Mouse (Mus musculus) midbrain, postnatal 0 days (tissue): Measurements from ENCODE around the gene Tbc1d30. TPM values are rescaled to one million over a fixed set of nuclear protein-coding genes. Genes with fewer than 3 reads are reported as not detected.

Experiments used
- ATAC-seq: fragments of 200-750 bp; cut with Nextera tagmentation; 2 replicates; pipeline ENCODE4 v1.8.0; 2017; ENCODE audit warnings: moderate number of reproducible peaks, mild to moderate bottlenecking, moderate TSS enrichment, moderate library complexity; ENCODE audit not compliant: low FRiP score
- DNase-seq: peaks from one replicate; pipeline ENCODE4 v3.0.0-alpha.2; 2015; ENCODE audit warnings: low spot score
- H3K27ac ChIP-seq: fragments of 300-500 bp; sonication (generic); 2 replicates; pipeline ENCODE4 v1.5.1; 2014; ENCODE audit warnings: low read depth, mild to moderate bottlenecking, low read length, mixed read lengths
- H3K27me3 ChIP-seq: fragments of 300-500 bp; sonication (generic); 2 replicates; pipeline ENCODE4 v1.6.1; 2014; ENCODE audit warnings: low read length, control low read depth, mixed read lengths; ENCODE audit not compliant: insufficient read depth
- H3K36me3 ChIP-seq: fragments of 300-500 bp; sonication (generic); 2 replicates; pipeline ENCODE4 v1.6.1; 2014; ENCODE audit warnings: low read length, control low read depth, mixed read lengths; ENCODE audit not compliant: insufficient read depth
- H3K4me1 ChIP-seq: fragments of 300-500 bp; sonication (generic); 2 replicates; pipeline ENCODE4 v1.6.1; 2014; ENCODE audit warnings: mild to moderate bottlenecking, control low read depth, antibody characterized with exemption, low read length, mixed read lengths; ENCODE audit not compliant: insufficient read depth
- H3K4me2 ChIP-seq: fragments of 300-500 bp; sonication (generic); 2 replicates; pipeline ENCODE4 v1.6.1; 2014; ENCODE audit warnings: low read depth, mild to moderate bottlenecking, low read length, mixed read lengths; ENCODE audit not compliant: poor library complexity, severe bottlenecking
- H3K4me3 ChIP-seq: fragments of 300-500 bp; sonication (generic); 2 replicates; pipeline ENCODE4 v1.5.1; 2014; ENCODE audit warnings: low read depth, mild to moderate bottlenecking, low read length, moderate library complexity
- H3K9ac ChIP-seq: fragments of 300-500 bp; sonication (generic); replicated peaks from 2 replicates; pipeline ENCODE4 v1.6.1; 2014; ENCODE audit warnings: mild to moderate bottlenecking, low read length, moderate library complexity, mixed read lengths; ENCODE audit not compliant: poor library complexity, severe bottlenecking
- H3K9me3 ChIP-seq: fragments of 300-500 bp; sonication (generic); 2 replicates; pipeline ENCODE4 v1.6.1; 2016; ENCODE audit warnings: low read length, control low read depth
- CTCF ChIP-seq: IDR thresholded peaks from 2 replicates; pipeline ENCODE4 v1.5.1; 2016; ENCODE audit warnings: antibody characterized with exemption, mild to moderate bottlenecking
- WGBS: fragments of 180-500 bp; shearing (Covaris S2); extraction: QIAGEN DNeasy Blood & Tissue Kit; methylation state at CpG from one replicate; pipeline ENCODE4 v1.1.7; 2014; 5-methylcytosine and 5-hydroxymethylcytosine counted together
- polyA plus RNA-seq: library from polyadenylated mRNA; unstranded; fragments of >200 nt; fragmentation: Nextera tagmentation; extraction: Ambion mirVana; gene quantifications from 2 replicates; pipeline ENCODE4 v1.2.1, GENCODE M21; 2015
- total RNA-seq: library from RNA; depleted of rRNA; stranded (reverse); fragments of >200 nt; gene quantifications from 2 replicates; pipeline ENCODE4 v1.2.3, GENCODE M21; 2014

The Tbc1d30 gene
- total and polyA plus RNA-seq, 2 experiments from 2014 or later: 8.3 to 49.1 TPM

GRCm38 (mm10) chr10:121390602-121391001 is 39.5 kb upstream of the Tbc1d30 start:
- Histone ChIP-seq H3K27ac (no peak overlapping the region), H3K27me3 (no peaks in the 10 kb centered on the region), H3K4me3 (no peak overlapping the region), H3K36me3 (peaks cover 80% of the 10 kb centered on the region), H3K9ac (no peak overlapping the region), H3K4me1 (no peaks in the 10 kb centered on the region), H3K9me3 (no peaks in the 10 kb centered on the region), H3K4me2 (no peak overlapping the region)
- TF ChIP-seq CTCF: no peak
- ATAC-seq: no peak
- WGBS: 84% methylated on average over 10 of the region's 10 CpGs
- no peak for DNase-seq

- no peak for DNase-seq
- Histone ChIP-seq H3K9ac (no peak overlapping the region), H3K36me3 (peaks cover 71% of the 10 kb centered on the region), H3K27me3 (no peaks in the 10 kb centered on the region), H3K4me2 (no peak overlapping the region), H3K9me3 (no peaks in the 10 kb centered on the region), H3K4me3 (no peak overlapping the region), H3K27ac (no peak overlapping the region), H3K4me1 (no peaks in the 10 kb centered on the region)
- ATAC-seq: no peak
- TF ChIP-seq CTCF: no peak
- WGBS: 51% methylated on average over 9 of the region's 9 CpGs
Observed at GRCm38 (mm10) chr10:121386347-121386746, 35.3 kb upstream of the Tbc1d30 start.

GRCm38 (mm10) chr10:121385695-121386094 is 34.6 kb upstream of the Tbc1d30 start:
- DNase-seq (no peak), ATAC-seq (no peak)
- H3K27ac ChIP-seq: no peak overlapping the region
- H3K9ac ChIP-seq: no peak overlapping the region
- TF ChIP-seq CTCF: no peak
- no peak overlapping the region for H3K4me2 ChIP-seq
- WGBS: 96% methylated on average over 6 of the region's 6 CpGs
- H3K4me3 ChIP-seq: no peak overlapping the region
- peaks cover 71% of the 10 kb centered on the region for H3K36me3 ChIP-seq
- no peaks in the 10 kb centered on the region for H3K4me1 ChIP-seq
- no peaks in the 10 kb centered on the region for H3K9me3 ChIP-seq
- no peaks in the 10 kb centered on the region for H3K27me3 ChIP-seq

- peaks cover 69% of the 10 kb centered on the region for H3K36me3 ChIP-seq
- H3K4me3 ChIP-seq: no peak overlapping the region
- no peak for TF ChIP-seq CTCF
- H3K27ac ChIP-seq: no peak overlapping the region
- ATAC-seq (no peak), DNase-seq (no peak)
- H3K9me3 ChIP-seq: no peaks in the 10 kb centered on the region
- no peak overlapping the region for H3K9ac ChIP-seq
- H3K27me3 ChIP-seq: no peaks in the 10 kb centered on the region
- H3K4me2 ChIP-seq: no peak overlapping the region
- no peaks in the 10 kb centered on the region for H3K4me1 ChIP-seq
- 94% methylated on average over 13 of the region's 13 CpGs for WGBS
Observed at GRCm38 (mm10) chr10:121384710-121385109, 33.6 kb upstream of the Tbc1d30 start.

GRCm38 (mm10) chr10:121381280-121381679 is 30.2 kb upstream of the Tbc1d30 start:
- Histone ChIP-seq H3K4me2 (no peak overlapping the region), H3K4me3 (no peak overlapping the region), H3K9me3 (no peaks in the 10 kb centered on the region), H3K9ac (no peak overlapping the region), H3K27me3 (no peaks in the 10 kb centered on the region), H3K27ac (no peak overlapping the region), H3K4me1 (no peaks in the 10 kb centered on the region), H3K36me3 (peaks cover 75% of the 10 kb centered on the region)
- ATAC-seq (no peak), DNase-seq (no peak)
- no peak for TF ChIP-seq CTCF
- 96% methylated on average over 18 of the region's 18 CpGs for WGBS

GRCm38 (mm10) chr10:121379387-121379786 is 28.3 kb upstream of the Tbc1d30 start:
- Histone ChIP-seq H3K4me1 (no peaks in the 10 kb centered on the region), H3K9me3 (no peaks in the 10 kb centered on the region), H3K27me3 (no peaks in the 10 kb centered on the region), H3K9ac (no peak overlapping the region), H3K4me3 (no peak overlapping the region), H3K27ac (no peak overlapping the region), H3K36me3 (peaks cover 84% of the 10 kb centered on the region), H3K4me2 (no peak overlapping the region)
- WGBS: 97% methylated on average over 3 of the region's 3 CpGs
- DNase-seq (no peak), ATAC-seq (no peak)
- TF ChIP-seq CTCF: peak; percentile 38; the same call in 1 of the 2 replicates
